9 mouse cellular contexts compared by ENCODE assay signal in genomic region chr2:135323955-135324302, GRCm38 (mm10).
DNase-seq lines count a peak whose midpoint lies in the region; ATAC-seq lines count a peak whose summit lies in the region.
"Had no signal": no experiment of that assay in that cellular context is flagged by ENCODE, and none has a peak within 500 bp of the region (broad histone marks: within the 10 kb centered on the region; RNA-seq: fewer than 3 reads in every experiment).

No protein-coding gene starts in this region.

- peak overlapping the region; percentile 48 for H3K4me2 ChIP-seq in midbrain, embryonic 14.5 days (ENCODE audit: low read length)

- peak; percentile 76 for DNase-seq in layer of hippocampus, adult 11-12 months (ENCODE audit: low spot score)
- DNase-seq in layer of hippocampus, adult 9-10 months (ENCODE audit: low spot score), result no peak
- DNase-seq in embryo, embryonic 11.5 days (ENCODE audit: low read depth, low spot score), result peak; percentile 71
- peak; percentile 58 to 68 for DNase-seq in gastrocnemius, postnatal 36 days
- DNase-seq in kidney, adult 11 months, result peak; percentile 38
- DNase-seq in left cerebral cortex, postnatal 4 days, result peak; percentile 95
- DNase-seq in midbrain, embryonic 14.5 days, result peak; percentile 92
- DNase-seq in telencephalon, adult 2 months (ENCODE audit: low read depth, low spot score), result peak; percentile 41

- WGBS in midbrain, embryonic 14.5 days, result 40% methylated on average over 4 of the region's 4 CpGs

- 0 out of 2 replicates have a peak overlapping the region, but pooled peaks have one; percentile 12 for H3K9ac ChIP-seq in midbrain, embryonic 14.5 days (replicated peaks; ENCODE audit: low read length)

- H3K36me3 ChIP-seq in midbrain, embryonic 14.5 days (ENCODE audit: control insufficient read depth, insufficient read depth, low read length), result no peaks in the 10 kb centered on the region

- H3K9me3 ChIP-seq in midbrain, embryonic 14.5 days (ENCODE audit: control insufficient read depth, low read length), result no peaks in the 10 kb centered on the region

- peak overlapping the region; percentile 37; the same call in 1 of the 2 replicates for H3K27ac ChIP-seq in midbrain, embryonic 14.5 days (replicated peaks; ENCODE audit: low read depth, low read length)

- peak; percentile 88 for ATAC-seq in midbrain, embryonic 14.5 days (ENCODE audit: low FRiP score, low TSS enrichment)

- no peaks in the 10 kb centered on the region for H3K27me3 ChIP-seq in midbrain, embryonic 14.5 days (ENCODE audit: control insufficient read depth, insufficient read depth, low read length)
- H3K27me3 ChIP-seq: CH12.LX had no signal

- peak overlapping the region; percentile 19 for H3K4me3 ChIP-seq in midbrain, embryonic 14.5 days (replicated peaks; ENCODE audit: low read depth, low read length)

- H3K4me1 ChIP-seq in midbrain, embryonic 14.5 days (ENCODE audit: control insufficient read depth, insufficient read depth, low read length), result 0 out of 2 replicates have a peak, but pooled peaks cover 2% of the 10 kb centered on the region

- intact Hi-C loops in gastrocnemius, postnatal 36 days (cut with DNase I), result loop anchor here (2.0 kb wide), 1 partner anchor 537 kb away; the partner anchor contains the start of gene Plcb1
- intact Hi-C loops in left cerebral cortex, postnatal 4 days (cut with DNase I), result loop anchor here (2.0 to 10.0 kb wide), 4 partner anchors 289 to 537 kb away; partner anchors contain the start of gene Plcb1
